10 mouse cellular contexts compared by ENCODE assay signal in the genomic region with DNA sequence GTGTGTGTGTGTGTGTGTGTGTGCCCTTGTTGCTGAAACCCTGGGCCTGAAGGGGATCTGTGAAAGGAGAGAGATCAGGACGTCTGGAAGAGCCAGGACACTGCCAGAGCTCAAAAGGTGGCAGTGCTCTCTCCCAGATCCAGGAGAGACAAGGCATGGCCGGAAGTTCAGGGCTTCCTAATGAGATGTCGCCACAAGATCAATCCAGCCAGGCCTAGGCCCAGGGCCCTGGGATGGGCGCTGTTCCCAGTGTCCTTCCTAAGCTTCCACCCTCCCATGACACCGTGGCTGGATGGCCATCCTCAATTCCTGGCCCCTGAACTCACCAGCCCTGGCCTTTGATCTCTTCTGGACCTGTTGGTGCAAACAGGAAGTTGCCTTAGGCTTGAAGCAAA. TPM values are rescaled to one million over a fixed set of nuclear protein-coding genes. Genes with fewer than 3 reads are reported as not detected.
DNase-seq lines count a peak whose midpoint lies in the region; ATAC-seq and TF ChIP-seq lines count a peak whose summit lies in the region.
"Had no signal": no experiment of that assay in that cellular context is flagged by ENCODE, and none has a peak within 500 bp of the region (broad histone marks: within the 10 kb centered on the region; RNA-seq: fewer than 3 reads in every experiment).

No protein-coding gene starts in this region.

- H3K27ac ChIP-seq in lung, postnatal 0 days (ENCODE audit: low read length) = no peak overlapping the region
- peak overlapping the region; percentile 80; the same call in 1 of the 2 replicates for H3K27ac ChIP-seq in limb, embryonic 13.5 days
- peak overlapping the region; percentile 33; the same call in 1 of the 2 replicates for H3K27ac ChIP-seq in stomach, embryonic 15.5 days
- H3K27ac ChIP-seq: layer of hippocampus, adult 2 months had no signal

- no peaks in the 10 kb centered on the region for H3K4me1 ChIP-seq in lung, postnatal 0 days (ENCODE audit: insufficient read depth, low read depth, low read length)
- peaks cover 51% of the 10 kb centered on the region for H3K4me1 ChIP-seq in limb, embryonic 13.5 days
- peaks cover 27% of the 10 kb centered on the region for H3K4me1 ChIP-seq in stomach, embryonic 15.5 days

- no peak for TF ChIP-seq EP300 in lung, postnatal 0 days (IDR thresholded peaks at IDR 0.05)

- H3K4me2 ChIP-seq in lung, postnatal 0 days (replicated peaks; ENCODE audit: low read depth, low read length) = peak overlapping the region; percentile 58; the same call in 1 of the 2 replicates
- H3K4me2 ChIP-seq in limb, embryonic 13.5 days (replicated peaks) = peak overlapping the region; percentile 66
- peak overlapping the region; percentile 50 for H3K4me2 ChIP-seq in stomach, embryonic 15.5 days

- H3K4me3 ChIP-seq in lung, postnatal 0 days (ENCODE audit: low read depth, low read length) = no peak overlapping the region
- H3K4me3 ChIP-seq in limb, embryonic 13.5 days = peak overlapping the region; percentile 34; the same call in 1 of the 2 replicates
- H3K4me3 ChIP-seq in stomach, embryonic 15.5 days (replicated peaks) = no peak overlapping the region
- H3K4me3 ChIP-seq: layer of hippocampus, adult 2 months had no signal

- no peaks in the 10 kb centered on the region for H3K27me3 ChIP-seq in lung, postnatal 0 days (replicated peaks; ENCODE audit: insufficient read depth, low read length)
- H3K27me3 ChIP-seq in limb, embryonic 13.5 days = peaks cover 18% of the 10 kb centered on the region
- H3K27me3 ChIP-seq in stomach, embryonic 15.5 days (replicated peaks) = no peaks in the 10 kb centered on the region

- intact Hi-C loops in left cerebral cortex, postnatal 10 days (cut with DNase I) = no loop called here

- TF ChIP-seq CTCF in lung, postnatal 0 days (IDR thresholded peaks at IDR 0.05) = no peak

- H3K36me3 ChIP-seq in lung, postnatal 0 days (ENCODE audit: insufficient read depth, low read length) = no peaks in the 10 kb centered on the region
- H3K36me3 ChIP-seq in limb, embryonic 13.5 days = no peaks in the 10 kb centered on the region
- H3K36me3 ChIP-seq in stomach, embryonic 15.5 days = no peaks in the 10 kb centered on the region

- peak; percentile 19 for DNase-seq in adrenal gland, postnatal 10 days
- no peak for DNase-seq in adrenal gland, adult (ENCODE audit: inconsistent age in 2 of 2, low spot score in 1 of 2)
- DNase-seq in lung, postnatal 0 days (ENCODE audit: low spot score) = no peak
- no peak for DNase-seq in lung, adult 18-20 months
- DNase-seq in right cerebral cortex, postnatal 4 days = no peak
- DNase-seq in left cerebral cortex, postnatal 10 days (ENCODE audit: extremely low spot score in 1 of 2, low spot score in 2 of 2) = no peak
- DNase-seq: cerebellum, adult 2 months had no signal

- WGBS in lung, postnatal 0 days = 25% methylated on average over 5 of the region's 5 CpGs
- WGBS in limb, embryonic 13.5 days = 7% methylated on average over 5 of the region's 5 CpGs
- 24% methylated on average over 5 of the region's 5 CpGs for WGBS in stomach, embryonic 15.5 days

- H3K9ac ChIP-seq in lung, postnatal 0 days (replicated peaks; ENCODE audit: low read depth) = no peak overlapping the region
- peak overlapping the region; percentile 48; the same call in 1 of the 2 replicates for H3K9ac ChIP-seq in limb, embryonic 13.5 days
- no peak overlapping the region for H3K9ac ChIP-seq in stomach, embryonic 15.5 days

- H3K9me3 ChIP-seq in lung, postnatal 0 days (ENCODE audit: low read length) = no peaks in the 10 kb centered on the region
- no peaks in the 10 kb centered on the region for H3K9me3 ChIP-seq in limb, embryonic 13.5 days
- H3K9me3 ChIP-seq in stomach, embryonic 15.5 days = no peaks in the 10 kb centered on the region

- ATAC-seq in lung, postnatal 0 days = no peak; the same call in 1 of the 2 replicates
- ATAC-seq in limb, embryonic 13.5 days (ENCODE audit: low FRiP score, low read depth) = no peak
- 0 out of 2 replicates have a peak, but pooled peaks have one; percentile 0 for ATAC-seq in stomach, embryonic 15.5 days (ENCODE audit: insufficient read depth, low FRiP score, low read depth)

RNA-seq across cellular contexts. Expression of a gene that starts 50.3 kb away (rescaled TPM):
- total RNA-seq in adrenal gland, postnatal 10 days (2021) = not detected
- 0.18 and 0.25 TPM in 2 replicates for polyA plus RNA-seq in lung, postnatal 0 days (2015; fragmentation: Nextera tagmentation; extraction: Ambion mirVana)
- 0.15 and 0.27 TPM in 2 replicates for polyA plus RNA-seq in limb, embryonic 13.5 days (2015; fragmentation: Nextera tagmentation; extraction: Ambion mirVana)
- 0.10 and 0.14 TPM in 2 replicates for polyA plus RNA-seq in stomach, embryonic 15.5 days (2015; fragmentation: Nextera tagmentation; extraction: Ambion mirVana)
- total RNA-seq in left cerebral cortex, postnatal 10 days (2021) = not detected
- total RNA-seq: layer of hippocampus, adult 2 months had no signal
